ENCODE assay signal across 11 mouse cellular contexts in genomic region chr13:34132875-34133274, GRCm38 (mm10). TPM values are rescaled to one million over a fixed set of nuclear protein-coding genes. Genes with fewer than 3 reads are reported as not detected.
DNase-seq lines count a peak whose midpoint lies in the region; ATAC-seq lines count a peak whose summit lies in the region.
"Had no signal": no experiment of that assay in that cellular context is flagged by ENCODE, and none has a peak within 500 bp of the region (broad histone marks: within the 10 kb centered on the region; RNA-seq: fewer than 3 reads in every experiment).

No protein-coding gene starts in this region.

- H3K27me3 ChIP-seq in heart, embryonic 10.5 days (ENCODE audit: insufficient read depth, poor library complexity, severe bottlenecking), result peaks cover 14% of the 10 kb centered on the region; the same call in 1 of the 2 replicates
- H3K27me3 ChIP-seq in lung, embryonic 15.5 days, result peaks cover 38% of the 10 kb centered on the region
- peaks cover 13% of the 10 kb centered on the region for H3K27me3 ChIP-seq in limb, embryonic 12.5 days
- H3K27me3 ChIP-seq in stomach, embryonic 16.5 days (ENCODE audit: control insufficient read depth, insufficient read depth, low read length), result no peaks in the 10 kb centered on the region; the same call in 1 of the 2 replicates

- H3K36me3 ChIP-seq in heart, embryonic 10.5 days, result peaks cover 4% of the 10 kb centered on the region; the same call in 1 of the 2 replicates
- H3K36me3 ChIP-seq in lung, embryonic 15.5 days, result no peaks in the 10 kb centered on the region
- no peaks in the 10 kb centered on the region for H3K36me3 ChIP-seq in limb, embryonic 12.5 days
- no peaks in the 10 kb centered on the region for H3K36me3 ChIP-seq in stomach, embryonic 16.5 days (ENCODE audit: control insufficient read depth, insufficient read depth, low read length)
- H3K36me3 ChIP-seq: liver, embryonic 13.5 days had no signal

- H3K4me1 ChIP-seq in heart, embryonic 10.5 days, result peaks cover 40% of the 10 kb centered on the region
- H3K4me1 ChIP-seq in lung, embryonic 15.5 days, result peaks cover 33% of the 10 kb centered on the region
- H3K4me1 ChIP-seq in limb, embryonic 12.5 days (replicated peaks), result peaks cover 44% of the 10 kb centered on the region
- peaks cover 27% of the 10 kb centered on the region for H3K4me1 ChIP-seq in stomach, embryonic 16.5 days (ENCODE audit: control insufficient read depth, insufficient read depth, low read length)

- H3K9ac ChIP-seq in lung, embryonic 15.5 days, result no peak overlapping the region
- H3K9ac ChIP-seq in limb, embryonic 12.5 days (replicated peaks), result peak overlapping the region; percentile 42; the same call in 1 of the 2 replicates
- no peak overlapping the region for H3K9ac ChIP-seq in stomach, embryonic 16.5 days (ENCODE audit: low read length)
- H3K9ac ChIP-seq: liver, embryonic 13.5 days had no signal

- H3K4me3 ChIP-seq in heart, embryonic 10.5 days, result peak overlapping the region; percentile 80
- H3K4me3 ChIP-seq in lung, embryonic 15.5 days, result no peak overlapping the region
- peak overlapping the region; percentile 64; the same call in 1 of the 2 replicates for H3K4me3 ChIP-seq in limb, embryonic 12.5 days (replicated peaks)
- H3K4me3 ChIP-seq in stomach, embryonic 16.5 days (replicated peaks; ENCODE audit: low read length), result no peak overlapping the region
- H3K4me3 ChIP-seq: liver, embryonic 13.5 days had no signal

- 33% methylated on average over 6 of the region's 6 CpGs for WGBS in heart, embryonic 10.5 days
- WGBS in lung, embryonic 15.5 days, result 28% methylated on average over 6 of the region's 6 CpGs
- WGBS in limb, embryonic 12.5 days, result 11% methylated on average over 6 of the region's 6 CpGs
- WGBS in stomach, embryonic 16.5 days, result 42% methylated on average over 6 of the region's 6 CpGs

- peak overlapping the region; percentile 93 for H3K4me2 ChIP-seq in lung, embryonic 15.5 days
- peak overlapping the region; percentile 78 for H3K4me2 ChIP-seq in limb, embryonic 12.5 days
- peak overlapping the region; percentile 91; the same call in 1 of the 2 replicates for H3K4me2 ChIP-seq in stomach, embryonic 16.5 days (ENCODE audit: low read depth, low read length)

- H3K9me3 ChIP-seq in heart, embryonic 10.5 days, result no peaks in the 10 kb centered on the region
- no peaks in the 10 kb centered on the region for H3K9me3 ChIP-seq in lung, embryonic 15.5 days
- no peaks in the 10 kb centered on the region for H3K9me3 ChIP-seq in limb, embryonic 12.5 days
- no peaks in the 10 kb centered on the region for H3K9me3 ChIP-seq in stomach, embryonic 16.5 days (replicated peaks; ENCODE audit: control insufficient read depth, low read length)
- H3K9me3 ChIP-seq: liver, embryonic 13.5 days had no signal

- ATAC-seq in lung, embryonic 15.5 days (ENCODE audit: borderline replicate concordance, extremely low read depth, low FRiP score, low TSS enrichment), result no peak
- ATAC-seq in limb, embryonic 12.5 days (ENCODE audit: insufficient number of reproducible peaks, insufficient read depth, low FRiP score, low TSS enrichment, low read depth), result no peak
- no peak for ATAC-seq in stomach, embryonic 16.5 days (ENCODE audit: insufficient read depth, low FRiP score)

- no peak for DNase-seq in heart, embryonic 10.5 days (ENCODE audit: low spot score)
- no peak for DNase-seq in heart, postnatal 4 days
- DNase-seq in lung, postnatal 14 days, result no peak
- DNase-seq in right cerebral cortex, postnatal 36 days (ENCODE audit: low spot score in 2 of 2), result no peak
- DNase-seq in adrenal gland, adult 2 months, result no peak
- DNase-seq: kidney, adult 11 months; liver, embryonic 13.5 days had no signal

- H3K27ac ChIP-seq in heart, embryonic 10.5 days, result peak overlapping the region; percentile 89; the same call in 1 of the 2 replicates
- no peak overlapping the region for H3K27ac ChIP-seq in lung, embryonic 15.5 days
- H3K27ac ChIP-seq in limb, embryonic 12.5 days, result peak overlapping the region; percentile 84; the same call in 1 of the 2 replicates
- no peak overlapping the region for H3K27ac ChIP-seq in stomach, embryonic 16.5 days (ENCODE audit: low read length)
- H3K27ac ChIP-seq: liver, embryonic 13.5 days had no signal

RNA-seq across cellular contexts. Expression of gene Tubb2b, which starts 2.6 kb away (rescaled TPM):
- 18.8 and 30.7 TPM in 2 replicates for polyA plus RNA-seq in heart, embryonic 10.5 days (2016; fragmentation: Nextera tagmentation; extraction: Ambion mirVana)
- 100 to 1,000 TPM; 100 to 106 TPM for total RNA-seq in heart, postnatal 4 days (2021)
- 18.0 and 19.7 TPM in 2 replicates for polyA plus RNA-seq in lung, embryonic 15.5 days (2015; fragmentation: Nextera tagmentation; extraction: Ambion mirVana)
- polyA plus RNA-seq in limb, embryonic 12.5 days (2016; fragmentation: Nextera tagmentation; extraction: Ambion mirVana), result 25.6 and 27.1 TPM in 2 replicates
- 41.7 and 45.5 TPM in 2 replicates for polyA plus RNA-seq in stomach, embryonic 16.5 days (2015; fragmentation: Nextera tagmentation; extraction: Ambion mirVana)
- total RNA-seq in adrenal gland, adult 2 months (2021), result 1 to 10 TPM; 1.1 to 1.7 TPM
- polyA plus RNA-seq in adrenal gland, adult 2 months (2012; rRNA removed), result 1.6 and 4.2 TPM in 2 replicates
- total RNA-seq: common myeloid progenitor, adult 5-6 weeks had no signal

RNA-seq across cellular contexts. Expression of gene Psmg4, which starts 29.9 kb away (rescaled TPM):
- polyA plus RNA-seq in heart, embryonic 10.5 days (2016; fragmentation: Nextera tagmentation; extraction: Ambion mirVana), result 66.6 and 70.3 TPM in 2 replicates
- total RNA-seq in heart, postnatal 4 days (2021), result 10 to 100 TPM; 41.1 to 41.3 TPM
- polyA plus RNA-seq in lung, embryonic 15.5 days (2015; fragmentation: Nextera tagmentation; extraction: Ambion mirVana), result 64.3 and 72.7 TPM in 2 replicates
- 102 and 106 TPM in 2 replicates for polyA plus RNA-seq in limb, embryonic 12.5 days (2016; fragmentation: Nextera tagmentation; extraction: Ambion mirVana)
- polyA plus RNA-seq in stomach, embryonic 16.5 days (2015; fragmentation: Nextera tagmentation; extraction: Ambion mirVana), result 58.8 and 62.9 TPM in 2 replicates
- total RNA-seq in adrenal gland, adult 2 months (2021), result 10 to 100 TPM; 30.4 to 36.3 TPM
- polyA plus RNA-seq in adrenal gland, adult 2 months (2012; rRNA removed), result 109 and 110 TPM in 2 replicates

RNA-seq across cellular contexts. Expression of gene Tubb2a, which starts 55.1 kb away (rescaled TPM):
- polyA plus RNA-seq in heart, embryonic 10.5 days (2016; fragmentation: Nextera tagmentation; extraction: Ambion mirVana), result 99.4 and 115 TPM in 2 replicates
- total RNA-seq in heart, postnatal 4 days (2021), result 100 to 1,000 TPM; 168 to 177 TPM
- 180 and 197 TPM in 2 replicates for polyA plus RNA-seq in lung, embryonic 15.5 days (2015; fragmentation: Nextera tagmentation; extraction: Ambion mirVana)
- 79.8 and 80.1 TPM in 2 replicates for polyA plus RNA-seq in limb, embryonic 12.5 days (2016; fragmentation: Nextera tagmentation; extraction: Ambion mirVana)
- polyA plus RNA-seq in stomach, embryonic 16.5 days (2015; fragmentation: Nextera tagmentation; extraction: Ambion mirVana), result 221 and 243 TPM in 2 replicates
- 10 to 100 TPM; 30.1 to 37.2 TPM for total RNA-seq in adrenal gland, adult 2 months (2021)
- polyA plus RNA-seq in adrenal gland, adult 2 months (2012; rRNA removed), result 74.7 and 93.5 TPM in 2 replicates

Comparison
In these comparisons a context has a peak if more than half of its experiments do, and no peak if none do; other contexts are left out.
1. H3K27ac ChIP-seq: peak in heart, embryonic 10.5 days (single experiment) and limb, embryonic 12.5 days (single experiment); none in lung, embryonic 15.5 days (single experiment) and stomach, embryonic 16.5 days (single experiment).
2. H3K4me3 ChIP-seq: peak in heart, embryonic 10.5 days (single experiment) and limb, embryonic 12.5 days (single experiment); none in lung, embryonic 15.5 days (single experiment) and stomach, embryonic 16.5 days (single experiment).
3. Peak in every context shown above with its lines, with median percentiles within 50 percentile points of each other: H3K4me2 ChIP-seq.